Mouse (Mus musculus) urinary bladder, postnatal 10 days (tissue): ENCODE data around the gene Ppp2r3d.
A peak's percentile ranks its signal among the peaks of the same experiment; 100 is the strongest.
"Not testable (repeated sequence)": the region's sequence is repeated elsewhere in the genome, so short reads cannot be mapped to it uniquely, and the experiment has no call there.

Experiments used
- DNase-seq: peaks from one replicate; pipeline ENCODE4 v3.0.0; 2022; ENCODE audit warnings: low spot score

The Ppp2r3d gene

GRCm38 (mm10) chr9:124476096-124476902 is at the start of gene Ppp2r3d:
TSS of gene Ppp2r3d (minus strand) at chr9:124476898.
- no peak for DNase-seq

GRCm38 (mm10) chr9:124493693-124494092 is 17.0 kb upstream of the Ppp2r3d start, which contains the start of gene Gm21836:
TSS of gene Gm21836 (minus strand) at chr9:124493793.
- DNase-seq: not testable (repeated sequence)

GRCm38 (mm10) chr9:124480361-124480980 is 3.8 kb upstream of the Ppp2r3d start:
- not testable (repeated sequence) for DNase-seq

GRCm38 (mm10) chr9:124478081-124478480 is 1.4 kb upstream of the Ppp2r3d start:
- DNase-seq: no peak

GRCm38 (mm10) chr9:124475689-124476088 is 1.0 kb downstream of the Ppp2r3d start:
- no peak for DNase-seq

- no peak for DNase-seq
These were observed 20.1 kb downstream of the Ppp2r3d start for GRCm38 (mm10) chr9:124456572-124456971.

GRCm38 (mm10) chr9:124442533-124442855 is 34.2 kb downstream of the Ppp2r3d start:
- peak; percentile 12 for DNase-seq

GRCm38 (mm10) chr9:124441681-124442532 is 34.8 kb downstream of the Ppp2r3d start:
- peak; percentile 10 for DNase-seq

GRCm38 (mm10) chr9:124440724-124441045 is 36.0 kb downstream of the Ppp2r3d start:
- DNase-seq: no peak

GRCm38 (mm10) chr9:124439848-124440723 is 36.6 kb downstream of the Ppp2r3d start:
- peak; percentile 12 for DNase-seq

- peak; percentile 11 for DNase-seq
These were observed 37.3 kb downstream of the Ppp2r3d start for GRCm38 (mm10) chr9:124439403-124439847.

GRCm38 (mm10) chr9:124438686-124439346 is 37.9 kb downstream of the Ppp2r3d start:
- DNase-seq: peak; percentile 10

GRCm38 (mm10) chr9:124425411-124425885 is 51.2 kb downstream of the Ppp2r3d start:
- peak; percentile 94 for DNase-seq

- DNase-seq: peak; percentile 93
These were observed 51.9 kb downstream of the Ppp2r3d start for GRCm38 (mm10) chr9:124424542-124425410.

- no peak for DNase-seq
These were observed 52.5 kb downstream of the Ppp2r3d start for GRCm38 (mm10) chr9:124424292-124424541.

- peak; percentile 94 for DNase-seq
These were observed 53.0 kb downstream of the Ppp2r3d start for GRCm38 (mm10) chr9:124423552-124424291.

- peak; percentile 96 for DNase-seq
These were observed 53.7 kb downstream of the Ppp2r3d start for GRCm38 (mm10) chr9:124422900-124423551.

GRCm38 (mm10) chr9:124422427-124422826 is 54.3 kb downstream of the Ppp2r3d start:
- peak; percentile 51 for DNase-seq

- no peak for DNase-seq
These were observed 63.8 kb downstream of the Ppp2r3d start for GRCm38 (mm10) chr9:124412921-124413320.
